Mouse (Mus musculus): ENCODE results near the gene Pakap. TPM values are rescaled to one million over a fixed set of nuclear protein-coding genes. Genes with fewer than 3 reads are reported as not detected.

Gene Pakap
- polyA plus RNA-seq, 1 experiment: 0.38 TPM

GRCm38 (mm10) chr4:57942892-57943291, 374.9 kb downstream of the Pakap start:
- no peak overlapping the region for H3K4me3 ChIP-seq (ENCODE audit: control insufficient read depth, insufficient read depth, low read length)
- H3K4me1 ChIP-seq (replicated peaks; ENCODE audit: control insufficient read depth, insufficient read depth, low read length): no peaks in the 10 kb centered on the region
- TF ChIP-seq CTCF (IDR thresholded peaks at IDR 0.05; ENCODE audit: borderline replicate concordance, control insufficient read depth, extremely low read depth, insufficient read depth, low read length, poor library complexity) (no peak), POLR2A (IDR thresholded peaks at IDR 0.05; ENCODE audit: control insufficient read depth, extremely low read depth, insufficient read depth, low read length, poor library complexity) (no peak)
- no peak for DNase-seq
- H3K36me3 ChIP-seq (ENCODE audit: control insufficient read depth, insufficient read depth, low read length): peaks cover 33% of the 10 kb centered on the region
- no peak overlapping the region for H3K27ac ChIP-seq (ENCODE audit: control insufficient read depth, insufficient read depth, low read length)
- no peaks in the 10 kb centered on the region for H3K27me3 ChIP-seq (ENCODE audit: control insufficient read depth, insufficient read depth, low read length)
- WGBS: 92% methylated on average over 2 of the region's 2 CpGs

Other genes starting within 250 kb of the Pakap start
- 0.13 and 0.18 TPM in 2 replicates for gene Palm2, start 133.9 kb upstream of the Pakap start, polyA plus RNA-seq (2012; rRNA removed)
- gene Akap2, start 149.5 kb downstream of the Pakap start, polyA plus RNA-seq (2012; rRNA removed): 99.2 and 117 TPM in 2 replicates

Data from thymus, adult 2 months (tissue).